Mouse (Mus musculus): ENCODE measurements around the gene Vapa.
"Not testable (repeated sequence)": the region's sequence is repeated elsewhere in the genome, so short reads cannot be mapped to it uniquely, and the experiment has no call there.

Vapa gene

DNA sequence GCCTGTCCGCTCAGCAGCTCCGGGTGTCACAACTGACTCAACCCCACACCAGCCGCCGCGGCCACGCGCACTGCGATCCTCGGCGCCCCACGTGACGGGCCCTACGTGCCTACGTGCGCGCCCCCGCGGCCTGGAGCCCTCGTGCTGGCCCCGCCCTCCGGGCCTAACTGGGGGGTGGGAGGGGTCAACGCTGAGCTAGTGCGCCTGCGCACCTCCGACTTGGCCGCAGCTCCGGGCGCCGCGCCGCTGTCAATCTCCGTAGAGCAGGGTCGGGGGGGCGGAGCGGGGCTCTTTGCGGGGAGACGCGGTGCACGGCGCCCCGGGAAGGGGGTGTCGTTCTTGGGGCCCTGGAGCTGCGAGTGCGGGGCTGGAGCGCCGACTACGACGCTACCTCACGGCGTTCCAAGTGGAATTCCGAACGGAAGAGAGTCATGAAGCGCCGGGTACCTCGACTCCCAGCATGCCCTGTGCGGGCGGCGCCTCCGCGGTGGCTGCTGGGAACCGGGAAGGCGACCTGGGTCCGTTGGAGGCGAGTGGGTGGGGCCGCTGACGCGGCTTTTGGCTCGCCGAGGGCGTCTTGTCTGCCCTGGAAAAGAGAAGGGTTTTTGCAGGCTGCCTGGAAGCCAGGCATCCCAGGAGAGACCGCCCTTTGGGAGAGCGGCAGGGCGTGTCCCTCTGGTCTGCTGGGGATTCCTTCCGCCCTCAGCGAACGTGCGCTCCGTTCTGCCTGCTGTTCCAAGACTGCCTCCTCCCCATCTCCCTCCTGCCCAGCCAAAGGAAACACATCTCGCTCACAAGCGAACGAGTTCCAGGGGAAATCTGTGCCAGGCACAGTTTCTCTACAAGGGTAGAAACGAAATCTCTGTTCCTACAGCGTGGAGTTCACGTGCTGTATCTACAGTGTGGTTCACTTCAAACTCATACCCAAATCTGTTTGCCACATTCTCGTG, at the start of gene Vapa:
TSS of gene Vapa (minus strand) at position 93 of the 950 bp plus-strand sequence.
- peak; percentile 97 to 98 for DNase-seq (ENCODE audit: low spot score in 2 of 2)

DNA sequence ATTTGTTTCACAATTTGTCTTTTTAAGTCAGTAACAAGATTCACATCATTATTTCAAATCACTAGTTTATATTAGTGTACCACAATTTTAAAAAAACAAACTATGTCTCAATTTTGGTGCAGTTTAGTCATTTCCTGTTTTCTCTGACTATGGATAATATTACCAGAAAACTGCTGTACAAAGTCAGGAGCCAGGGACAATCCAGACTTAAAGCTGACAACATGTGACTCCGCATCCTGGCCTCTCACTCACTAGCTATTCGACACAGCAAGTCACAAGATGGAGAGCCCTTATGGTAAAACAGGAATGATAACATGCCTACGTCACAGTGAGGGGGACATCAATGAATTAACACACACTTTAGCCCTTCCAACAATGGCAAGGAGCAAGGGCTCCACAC, 49.3 kb upstream of the Vapa start:
- no peak for DNase-seq (ENCODE audit: low spot score in 2 of 2)

- no peak for DNase-seq (ENCODE audit: low spot score in 2 of 2)
These were observed 45.1 kb upstream of the Vapa start for GRCm38 (mm10) chr17:65658416-65658815.

GRCm38 (mm10) chr17:65657958-65658357, 44.6 kb upstream of the Vapa start:
- no peak for DNase-seq (ENCODE audit: low spot score in 2 of 2)

DNA sequence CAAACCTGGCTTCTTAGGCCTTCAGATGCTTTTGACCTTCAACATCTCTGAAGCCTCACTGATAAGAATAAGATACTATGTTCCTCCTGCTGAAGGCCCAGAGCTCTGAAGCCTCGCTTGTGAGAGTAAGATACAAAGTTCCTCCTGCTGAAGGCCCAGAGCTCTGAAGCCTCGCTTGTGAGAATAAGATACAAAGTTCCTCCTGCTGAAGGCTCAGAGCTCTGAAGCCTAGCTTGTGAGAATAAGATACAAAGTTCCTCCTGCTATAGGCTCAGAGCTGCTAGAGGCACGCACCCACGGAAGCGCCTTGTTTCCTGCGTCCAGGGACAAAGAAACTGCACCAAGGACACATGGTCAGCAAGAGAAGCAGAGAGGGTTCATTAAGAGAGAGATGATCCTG, 43.4 kb upstream of the Vapa start:
- no peak for DNase-seq (ENCODE audit: low spot score in 2 of 2)

GRCm38 (mm10) chr17:65656076-65656475, 42.7 kb upstream of the Vapa start:
- no peak for DNase-seq (ENCODE audit: low spot score in 2 of 2)

DNA sequence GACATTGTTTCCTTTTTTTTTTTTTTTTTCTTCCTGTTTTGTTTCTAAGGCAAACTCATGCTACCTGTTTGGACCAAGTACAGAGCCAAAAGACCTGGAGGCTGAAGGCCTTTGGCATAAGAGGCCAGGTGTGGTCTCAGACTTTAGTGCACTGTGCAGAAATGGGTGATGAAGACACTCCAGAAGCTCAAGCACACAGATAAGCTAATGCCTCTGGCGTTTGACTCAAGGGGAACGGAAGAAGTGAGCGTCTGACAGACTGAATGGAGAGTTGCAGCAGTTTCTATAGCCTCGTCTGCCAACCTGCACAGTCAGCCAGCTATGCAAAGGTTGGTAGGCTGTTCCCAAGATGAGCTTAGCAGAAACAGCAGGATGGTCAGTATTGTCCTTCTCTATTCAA, 42.3 kb upstream of the Vapa start:
- DNase-seq (ENCODE audit: low spot score in 2 of 2): no peak

- no peak for DNase-seq (ENCODE audit: low spot score in 2 of 2)
These were observed 37.2 kb upstream of the Vapa start for GRCm38 (mm10) chr17:65650598-65650997.

DNA sequence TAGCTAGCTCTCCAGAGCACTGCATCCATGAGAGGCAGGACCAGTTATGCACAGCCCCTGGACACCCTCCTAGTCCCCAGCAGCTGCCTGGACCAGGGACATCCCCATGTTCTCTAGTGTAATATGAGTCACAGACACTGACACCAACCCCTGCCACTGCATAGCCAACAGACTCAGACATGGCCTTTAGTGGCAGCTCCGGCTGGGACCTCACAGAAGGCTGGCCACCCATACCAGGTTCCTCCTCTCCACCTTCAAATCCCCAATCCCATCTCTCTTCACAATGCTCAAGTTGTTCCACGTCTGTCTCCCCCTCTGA, 35.8 kb upstream of the Vapa start:
- no peak for DNase-seq (ENCODE audit: low spot score in 2 of 2)

DNA sequence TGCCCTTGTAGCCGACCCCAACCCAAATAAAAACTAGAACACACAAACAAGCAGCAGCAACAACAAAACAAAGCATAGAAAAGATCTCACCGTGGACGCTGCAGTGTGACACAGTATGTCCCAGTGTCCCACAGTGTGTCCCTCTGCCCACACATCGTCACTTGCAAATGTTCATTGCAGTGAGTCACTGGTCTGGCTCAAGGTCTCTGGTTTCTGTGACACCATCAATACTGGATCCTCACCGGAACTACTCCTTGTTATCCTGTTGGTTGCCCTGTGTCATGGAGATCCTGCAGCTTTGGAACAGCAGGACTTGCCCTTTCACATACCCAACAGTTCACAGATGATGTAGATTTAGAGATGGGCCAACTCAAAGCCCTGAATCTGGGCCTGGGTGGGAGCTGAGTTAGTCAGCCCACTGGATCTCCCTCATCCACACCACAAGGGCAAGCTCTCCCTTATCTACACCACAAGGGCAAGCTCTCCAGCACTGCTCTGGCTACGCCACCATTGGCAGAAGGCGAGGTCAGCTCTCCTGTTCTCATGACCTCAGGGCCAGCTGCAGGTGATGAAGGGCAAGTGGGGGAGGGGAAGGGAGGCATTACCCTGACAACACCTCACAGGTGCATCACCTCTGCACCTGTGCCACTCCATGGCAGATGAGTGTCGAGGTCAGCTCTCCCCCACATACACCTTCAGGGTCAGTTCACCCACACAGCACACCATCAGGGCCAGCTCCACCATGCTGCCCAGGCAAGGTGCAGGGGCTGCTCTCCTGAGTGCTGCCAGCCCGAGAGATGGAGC, 35.2 kb upstream of the Vapa start:
- DNase-seq (ENCODE audit: low spot score in 2 of 2): no peak

DNA sequence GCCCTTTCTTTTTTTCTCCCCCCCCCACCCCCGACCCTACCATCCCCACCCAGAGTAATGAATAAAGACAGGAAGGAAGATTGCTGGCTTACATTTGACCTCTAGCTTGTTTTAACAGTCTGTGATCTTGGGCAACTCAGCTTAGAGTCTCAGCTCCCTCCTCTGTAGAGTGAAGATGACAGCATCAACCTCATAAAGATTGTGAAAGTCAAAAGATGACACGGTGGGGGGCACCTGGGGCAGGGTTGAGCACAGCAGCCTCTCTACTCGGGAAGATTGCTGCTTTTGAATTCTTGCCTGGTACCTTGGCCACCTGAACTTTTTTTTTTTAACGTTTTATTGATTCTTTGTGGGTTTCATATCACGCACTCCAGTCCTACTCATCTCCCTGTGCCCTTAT, 34.6 kb upstream of the Vapa start:
- no peak for DNase-seq (ENCODE audit: low spot score in 2 of 2)

GRCm38 (mm10) chr17:65647226-65647625, 33.9 kb upstream of the Vapa start:
- DNase-seq (ENCODE audit: low spot score in 2 of 2): no peak

GRCm38 (mm10) chr17:65643579-65643978, 30.2 kb upstream of the Vapa start:
- no peak for DNase-seq (ENCODE audit: low spot score in 2 of 2)

GRCm38 (mm10) chr17:65643051-65643521, 29.7 kb upstream of the Vapa start:
- peak; percentile 23 to 29 for DNase-seq (ENCODE audit: low spot score in 2 of 2)

- no peak for DNase-seq (ENCODE audit: low spot score in 2 of 2)
These were observed 29.2 kb upstream of the Vapa start for GRCm38 (mm10) chr17:65642578-65642991.

DNA sequence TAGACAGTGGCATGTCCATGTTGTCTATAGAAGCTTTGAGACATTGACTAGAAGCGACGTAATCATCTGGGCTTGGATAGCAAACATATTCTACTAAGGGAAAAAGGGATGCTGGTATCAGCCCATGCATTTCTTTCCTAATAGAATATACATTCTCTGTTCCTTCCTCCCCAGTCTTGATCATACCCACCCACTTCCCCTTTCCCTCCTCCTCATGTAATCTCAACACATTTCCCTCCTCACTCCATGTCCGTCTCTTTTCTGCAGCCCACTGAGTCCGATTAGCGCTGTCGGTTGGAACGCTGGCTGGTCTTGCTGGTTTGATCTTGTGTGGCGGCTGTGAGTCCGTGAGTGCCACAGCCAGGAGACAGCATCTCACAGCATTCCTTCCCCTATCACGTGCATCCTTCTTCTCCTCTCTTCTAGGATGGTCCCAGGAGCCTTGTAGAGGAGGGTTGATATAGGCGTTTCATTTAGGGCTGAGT, 28.4 kb upstream of the Vapa start, which contains the start of gene Txndc2:
TSS of gene Txndc2 (minus strand) at position 435 of the 485 bp plus-strand sequence.
- no peak for DNase-seq (ENCODE audit: low spot score in 2 of 2)

DNA sequence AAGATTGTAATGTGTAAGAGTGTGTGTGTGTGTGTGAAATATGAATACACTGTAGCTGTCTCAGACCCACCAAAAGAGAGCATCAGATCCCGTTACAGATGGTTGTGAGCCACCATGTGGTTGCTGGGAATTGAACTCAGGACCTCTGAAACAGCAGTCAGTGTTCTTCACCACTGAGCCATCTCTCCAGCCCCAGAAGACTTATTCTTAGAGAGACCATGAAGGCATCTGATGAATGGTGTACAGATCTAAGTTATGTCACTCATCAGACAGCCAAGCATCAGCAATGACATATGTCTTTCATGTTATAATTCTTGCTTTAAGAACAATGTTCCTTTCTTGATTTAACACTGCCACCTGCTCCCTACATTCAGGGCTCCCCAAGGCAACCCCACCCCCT, 25.8 kb upstream of the Vapa start:
- no peak for DNase-seq (ENCODE audit: low spot score in 2 of 2)

GRCm38 (mm10) chr17:65635715-65636360, 22.5 kb upstream of the Vapa start:
- DNase-seq (ENCODE audit: low spot score in 2 of 2): no peak

- DNase-seq (ENCODE audit: low spot score in 2 of 2): no peak
These were observed 16.6 kb upstream of the Vapa start for GRCm38 (mm10) chr17:65629943-65630342.

DNA sequence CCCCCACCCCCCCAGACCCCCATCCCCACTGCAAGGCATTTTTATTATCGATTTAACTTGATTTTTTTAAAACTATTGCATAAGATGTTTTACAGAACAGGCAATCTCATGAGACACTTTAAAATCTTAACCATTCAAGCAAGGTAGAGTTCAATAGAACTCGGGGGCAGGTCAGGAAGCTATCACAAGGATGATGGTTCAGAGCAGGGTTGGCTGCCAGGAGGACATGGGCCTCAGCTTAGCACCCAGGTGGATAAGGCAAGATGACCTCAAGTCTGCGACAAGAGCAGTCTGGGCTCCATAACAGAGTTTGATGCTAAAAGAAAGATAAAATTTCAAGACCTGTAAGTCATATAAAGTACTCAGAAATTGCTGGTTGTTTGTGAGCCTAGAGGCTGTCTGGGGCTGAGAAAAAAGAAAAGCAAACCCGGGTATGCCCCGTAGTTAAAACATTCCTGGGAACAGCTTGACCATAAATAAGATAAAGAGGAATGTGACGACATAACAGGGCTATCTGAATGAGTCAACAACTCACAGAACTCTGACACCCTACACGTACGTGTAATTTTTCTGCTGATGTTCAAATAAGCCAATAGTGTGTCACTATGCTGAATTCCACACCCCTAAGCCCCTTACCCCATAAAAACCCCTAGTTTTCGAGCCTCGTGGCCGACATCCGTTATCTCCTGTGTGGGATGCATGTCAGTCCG, 15.6 kb upstream of the Vapa start:
- not testable (repeated sequence) for DNase-seq (ENCODE audit: low spot score in 2 of 2)

DNA sequence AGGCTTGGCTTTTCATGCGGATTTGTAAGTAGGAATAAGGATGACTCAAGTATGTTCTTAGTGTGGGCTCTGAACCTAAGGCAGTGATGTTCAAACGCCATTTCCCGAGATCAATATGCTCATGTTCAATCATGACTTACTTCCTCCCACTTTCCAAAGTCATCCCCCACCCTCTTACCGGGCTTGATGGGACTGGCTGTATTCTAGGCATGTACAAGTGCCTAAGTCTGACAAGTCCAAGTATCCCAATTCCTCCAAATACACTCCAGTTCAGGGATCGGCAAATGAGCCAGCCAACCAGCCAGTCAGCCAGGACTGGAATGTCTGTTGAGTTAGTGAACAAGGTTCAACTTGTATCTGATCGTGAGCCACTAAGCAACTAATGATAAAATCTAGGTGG, 12.9 kb upstream of the Vapa start:
- no peak for DNase-seq (ENCODE audit: low spot score in 2 of 2)
